Mouse (Mus musculus) CD4-positive, CD25-positive, alpha-beta regulatory T cell, adult 2 months (primary cell): ENCODE data around the gene Sbno2.

ENCODE experiments used
- DNase-seq: peaks from one replicate; pipeline ENCODE4 v3.0.0-alpha.2; 2012; ENCODE audit warnings: low read depth, low spot score

Gene Sbno2

DNA sequence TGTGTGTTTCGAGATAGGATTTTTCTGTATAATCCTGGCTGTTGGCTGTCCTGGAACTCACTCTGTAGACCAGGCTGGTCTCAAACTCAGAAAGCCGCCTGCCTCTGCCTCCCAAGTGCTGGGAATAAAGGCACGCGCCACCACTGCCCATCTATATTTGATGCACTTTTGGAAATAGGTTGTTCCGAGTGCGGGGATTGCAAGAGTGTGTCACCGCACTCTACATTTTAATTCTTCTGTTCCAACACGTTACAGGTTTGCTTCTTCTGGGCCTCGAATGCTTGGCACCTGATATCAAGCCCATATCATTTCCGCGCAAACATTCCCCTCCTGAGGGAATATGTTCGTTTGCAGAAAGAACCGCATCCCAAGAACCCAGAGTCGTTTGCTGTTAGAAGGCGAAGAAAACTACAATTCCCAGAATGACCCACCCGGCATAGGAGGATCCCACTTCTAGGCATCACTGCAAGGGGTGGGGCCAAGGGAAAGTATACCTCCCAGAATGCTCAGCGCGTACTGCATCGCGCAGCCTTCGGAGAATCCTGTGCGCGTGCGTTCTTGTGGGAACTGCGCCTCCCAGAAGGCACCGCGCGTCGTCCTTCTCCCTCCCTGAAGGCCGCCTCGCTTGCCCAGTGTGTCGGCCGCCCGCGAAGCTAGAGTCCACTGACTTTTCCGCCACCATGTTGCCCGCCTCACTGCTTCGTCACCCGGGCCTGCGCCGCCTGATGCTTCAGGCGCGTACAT lies 36.6 kb upstream of the Sbno2 start:
- DNase-seq: peak; percentile 96

DNA sequence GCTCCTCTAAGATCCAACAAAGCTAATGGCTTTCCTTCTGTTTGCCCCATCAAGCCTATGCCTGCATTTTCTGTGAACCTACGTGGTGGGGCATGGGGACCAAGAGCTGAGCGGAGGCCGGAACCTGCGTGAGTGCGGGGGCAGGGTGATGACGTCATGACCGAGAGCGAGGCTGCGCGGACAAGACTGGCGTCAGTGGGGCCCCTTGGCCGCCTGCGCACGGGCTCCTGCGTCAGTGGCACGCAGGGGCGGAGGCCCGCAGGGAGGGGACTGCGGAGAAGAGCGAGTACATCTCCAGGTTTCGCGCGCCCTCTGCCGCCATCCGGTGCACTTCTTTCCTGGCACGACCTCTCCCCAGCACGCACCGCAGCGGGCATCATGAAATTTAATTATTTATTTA lies 35.9 kb upstream of the Sbno2 start:
- DNase-seq: peak; percentile 100

DNA sequence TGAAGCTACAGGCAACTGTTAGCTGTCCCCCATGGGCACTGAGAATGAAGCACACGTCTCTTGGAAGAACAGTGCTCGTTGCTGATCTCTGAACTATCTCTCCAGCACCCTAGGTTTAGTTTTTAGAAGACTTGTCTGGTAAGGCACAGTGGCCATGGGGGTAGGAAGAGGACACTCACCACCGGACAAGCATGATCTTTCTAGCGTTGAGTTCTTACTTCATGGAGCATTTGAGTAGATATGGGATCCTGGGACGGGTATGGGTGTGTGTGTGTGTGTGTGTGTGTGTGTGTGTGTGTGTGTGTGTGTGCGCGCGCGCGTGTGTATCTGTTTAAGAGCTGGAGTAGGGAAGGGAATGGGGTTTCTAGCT lies 35.3 kb upstream of the Sbno2 start, which contains the start of gene Cbarp:
Gene Cbarp (minus strand): TSS at position 170 of the 370 bp plus-strand sequence.
- DNase-seq: peak; percentile 45

DNA sequence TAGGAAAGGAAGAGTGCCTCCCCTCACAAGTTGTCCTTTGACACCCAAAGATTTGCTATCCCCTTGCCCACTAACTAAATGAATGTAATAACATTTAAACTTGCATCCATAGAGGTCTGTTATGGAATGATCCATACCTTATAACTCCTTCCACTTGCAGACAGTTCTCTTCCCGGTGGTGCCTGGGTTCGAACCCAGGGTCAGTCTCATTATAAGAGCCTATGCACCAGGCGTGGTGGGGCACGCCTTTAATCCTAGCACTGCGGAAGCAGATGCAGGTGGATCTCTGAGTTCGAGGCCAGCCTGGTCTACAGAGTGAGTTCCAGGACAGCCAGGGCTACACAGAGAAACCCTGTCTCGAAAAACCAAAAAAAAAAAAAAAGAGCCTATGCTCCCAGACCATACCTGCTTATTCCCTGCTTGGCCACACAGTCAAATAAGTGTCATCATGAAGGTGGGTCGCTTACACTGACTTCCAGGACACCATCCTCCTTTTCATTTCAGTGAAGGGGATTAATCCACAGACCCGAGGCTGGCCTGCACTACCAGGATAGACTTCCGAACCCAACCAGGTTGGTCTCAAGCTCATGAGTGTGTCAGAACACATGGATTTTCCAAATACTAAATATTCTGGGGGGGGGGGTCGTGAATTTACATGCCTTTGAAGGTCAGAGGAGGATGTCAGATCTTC lies 34.7 kb upstream of the Sbno2 start:
- no peak for DNase-seq

DNA sequence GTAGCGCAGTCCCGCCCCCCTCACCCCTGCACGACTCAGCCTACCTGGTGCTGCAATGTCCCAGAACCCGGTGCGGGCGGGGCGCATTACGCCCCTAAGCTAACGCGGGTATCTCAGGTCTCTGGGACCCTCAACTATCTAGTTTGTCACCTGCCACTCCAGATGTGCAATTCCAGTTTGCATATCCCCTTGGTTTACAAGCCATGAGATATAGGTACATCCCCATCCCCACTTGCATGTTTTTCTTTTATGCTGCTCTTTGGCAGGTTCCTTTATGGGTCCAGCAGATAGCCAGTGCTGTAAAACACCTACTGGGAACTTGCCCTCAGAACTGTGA lies 34.0 kb upstream of the Sbno2 start:
- no peak for DNase-seq

DNA sequence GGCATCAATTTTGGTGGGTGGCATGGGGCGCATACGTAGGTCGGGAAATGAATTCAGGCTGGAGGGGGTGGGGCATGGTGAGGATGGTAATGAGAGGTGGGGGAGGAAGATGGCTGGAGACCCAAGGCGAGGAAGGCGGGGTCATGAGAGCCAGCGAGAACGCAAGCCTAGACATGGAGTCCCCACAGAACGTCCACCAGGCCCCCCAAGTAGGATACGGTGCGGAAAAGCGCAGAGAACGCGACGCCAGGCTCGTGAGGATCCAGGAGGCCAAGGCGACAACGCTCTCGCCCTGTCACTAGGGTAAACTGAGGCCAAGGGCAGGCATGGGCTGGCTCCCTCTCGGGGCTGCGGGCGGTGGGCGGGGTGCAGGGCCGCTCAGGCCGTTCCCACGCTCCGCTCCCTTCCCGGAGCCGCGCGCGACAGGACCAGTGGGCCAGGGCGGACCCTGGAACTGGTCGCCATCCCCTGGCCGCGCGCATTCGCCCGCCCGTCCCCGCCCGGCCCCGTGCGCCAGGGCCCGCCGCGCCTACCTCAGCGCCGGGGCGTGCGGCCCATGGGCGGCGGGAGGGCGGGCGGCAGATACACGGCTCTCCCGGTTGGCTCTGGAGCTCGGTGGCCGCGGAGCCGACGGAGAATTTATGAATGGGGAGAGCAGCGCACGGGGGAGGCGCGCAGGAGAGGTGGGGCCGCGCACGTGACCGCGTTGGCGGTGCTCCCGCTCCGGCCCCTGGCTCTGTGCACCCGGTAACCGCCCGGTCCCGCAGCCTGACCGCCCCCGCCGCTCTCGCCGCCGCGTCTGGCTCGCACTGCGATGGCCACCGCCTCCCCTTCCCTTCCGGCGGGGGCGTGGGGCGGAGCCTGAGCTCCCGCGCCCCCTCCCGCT lies 33.4 kb upstream of the Sbno2 start, which contains the start of gene Atp5d:
Gene Atp5d (plus strand): TSS at position 80 of the 886 bp plus-strand sequence.
- peak; percentile 90 for DNase-seq

DNA sequence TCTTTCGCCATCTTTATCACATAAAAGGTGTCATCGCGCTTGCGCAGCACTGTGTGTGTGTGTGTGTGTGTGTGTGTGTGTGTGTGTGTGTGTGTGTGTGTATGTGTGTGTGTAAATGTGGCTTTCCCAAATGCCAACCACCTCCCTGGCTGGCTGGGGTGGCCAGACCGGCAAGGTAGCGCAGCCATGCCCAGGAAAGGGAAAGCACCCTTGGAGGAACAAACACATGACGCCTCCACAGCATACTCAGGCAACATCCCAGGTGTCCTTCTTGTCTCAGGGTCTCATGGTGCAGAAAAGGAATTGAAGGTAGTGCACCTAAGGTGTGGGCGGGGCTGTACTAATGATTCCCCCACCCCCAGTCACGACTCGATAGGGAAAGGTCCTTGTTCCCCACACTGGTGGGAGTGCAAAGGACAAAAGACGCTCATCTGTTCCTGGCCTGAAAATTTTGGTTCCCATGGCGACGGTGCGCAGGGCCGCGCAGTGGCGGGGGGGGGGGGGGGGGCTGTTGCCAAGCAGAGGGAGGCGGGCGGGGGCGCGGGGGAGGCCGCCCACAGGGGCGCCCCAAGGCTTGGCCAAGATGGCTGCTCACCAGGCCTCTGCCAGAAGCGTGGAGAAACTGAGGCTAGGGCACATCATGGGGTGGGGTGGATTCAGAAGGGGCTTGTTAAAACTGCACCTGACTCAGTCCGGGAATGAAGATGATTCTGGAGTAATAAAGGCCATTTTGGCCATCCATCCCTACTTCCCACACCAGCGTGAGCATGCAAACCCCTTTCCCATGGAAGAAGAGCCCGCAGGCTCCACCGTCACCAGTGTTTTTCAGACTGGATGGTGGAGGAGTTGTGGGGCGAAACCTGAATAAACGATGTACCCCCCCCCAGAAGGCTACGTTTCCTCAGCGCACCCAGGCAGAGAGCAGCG lies 32.5 kb upstream of the Sbno2 start:
- peak; percentile 80 for DNase-seq

DNA sequence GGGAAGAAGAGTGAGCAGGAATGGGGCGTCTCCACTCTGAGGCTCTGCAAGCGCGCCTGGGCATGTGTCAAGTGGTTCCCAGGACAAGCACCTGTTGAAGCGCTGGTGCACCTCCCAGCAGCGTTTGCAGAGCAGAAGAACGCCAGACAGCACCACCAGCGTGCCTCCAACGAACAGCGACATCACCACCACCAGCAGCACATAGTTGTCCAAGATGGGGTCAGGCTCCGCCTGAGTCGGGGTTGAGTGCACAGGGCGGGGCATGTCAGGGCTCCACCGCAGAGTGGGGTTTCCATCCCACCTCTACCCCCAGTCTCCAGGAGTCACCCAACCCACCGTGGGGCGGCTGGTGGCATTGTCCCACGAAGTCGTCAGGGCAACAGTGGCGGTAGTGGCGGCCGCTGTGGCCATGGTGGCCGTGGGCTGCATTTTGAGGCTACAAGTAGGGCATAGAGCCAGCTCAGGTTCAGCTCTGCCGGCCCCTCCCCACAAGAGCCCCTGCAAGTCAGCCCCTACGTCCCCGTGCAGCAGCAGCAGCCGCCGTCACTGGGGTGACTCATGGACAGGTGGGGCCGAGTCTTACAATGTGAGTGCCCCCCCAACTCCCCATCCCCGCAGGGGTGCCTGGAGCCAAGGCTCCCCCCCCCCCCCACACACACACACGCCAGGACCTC lies 31.7 kb upstream of the Sbno2 start:
- DNase-seq: peak; percentile 66

DNA sequence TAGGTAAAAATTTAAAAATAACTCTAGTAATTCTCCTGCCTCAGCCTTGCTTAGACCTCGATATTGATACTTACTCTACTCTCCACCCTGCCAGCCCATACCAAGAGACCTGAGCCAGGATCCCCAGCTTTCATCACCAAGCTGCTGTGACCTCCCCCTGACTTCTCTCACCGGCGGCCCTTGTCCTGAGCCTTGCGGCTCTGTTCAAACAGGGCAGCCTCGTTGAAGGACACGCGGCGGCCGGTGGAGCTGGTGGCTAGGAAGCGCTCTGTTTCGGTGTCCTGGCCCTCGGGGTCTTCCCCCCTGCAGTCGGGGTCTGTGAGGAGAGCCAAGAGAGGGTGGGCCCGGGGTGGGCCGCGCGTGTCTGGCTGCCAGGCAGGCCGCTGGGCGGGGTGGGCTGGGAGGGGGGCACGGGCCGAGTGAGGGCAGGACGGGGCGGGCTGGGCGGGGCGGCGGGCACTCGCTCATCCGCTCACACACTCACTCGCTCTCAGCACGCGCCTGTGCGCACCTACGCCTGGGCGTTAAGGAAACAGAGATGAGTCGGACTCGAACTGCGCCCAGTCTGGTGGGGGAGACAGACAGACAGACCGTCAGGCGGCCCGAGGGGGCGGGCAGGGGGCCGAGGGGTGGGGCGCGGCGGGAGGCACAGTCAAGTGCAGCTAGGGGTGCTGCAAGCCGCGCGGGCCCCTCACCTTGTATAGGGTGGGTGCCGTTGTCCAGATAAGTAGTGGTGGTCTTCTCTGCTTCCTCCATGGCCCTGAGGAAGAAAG lies 31.0 kb upstream of the Sbno2 start:
- no peak for DNase-seq

DNA sequence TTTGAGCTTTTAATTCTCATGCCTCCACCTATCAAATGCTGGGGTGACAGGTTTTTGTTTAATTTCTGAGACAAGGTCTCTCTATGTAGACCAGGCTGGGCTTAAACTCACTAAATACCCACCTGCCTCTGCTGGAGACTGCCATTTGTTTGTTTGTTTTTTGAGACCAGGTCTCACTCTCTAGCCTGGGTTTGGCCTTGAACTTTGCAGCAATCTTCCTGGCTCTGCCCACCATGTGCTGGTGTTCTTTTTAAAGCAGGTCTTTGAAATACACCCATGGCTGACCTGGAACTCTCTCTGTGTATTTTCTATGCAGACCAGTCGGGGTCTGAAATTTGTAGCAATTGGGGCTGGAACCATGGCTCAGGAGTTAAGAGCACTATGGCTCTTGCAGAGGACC lies 30.3 kb upstream of the Sbno2 start:
- no peak for DNase-seq

DNA sequence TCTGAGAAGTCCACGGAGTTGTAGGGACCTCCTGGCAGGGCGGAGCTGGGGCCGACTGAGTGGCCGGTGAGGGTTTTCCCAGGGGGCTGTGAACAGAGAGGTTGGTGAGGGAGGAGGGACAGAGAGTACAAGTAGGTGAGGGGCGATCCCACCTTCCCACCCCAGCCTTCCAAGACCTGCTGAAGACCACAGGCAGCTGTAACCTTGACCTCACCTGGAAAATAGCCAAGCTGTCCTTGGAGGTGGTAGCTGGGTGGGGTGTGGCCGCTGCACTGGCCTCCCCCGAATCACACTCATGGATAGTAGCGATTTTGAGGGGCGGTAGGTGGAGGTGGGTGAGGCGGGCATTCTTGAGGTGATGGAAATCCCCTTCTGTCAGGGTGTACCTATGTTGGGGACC lies 29.8 kb upstream of the Sbno2 start:
- DNase-seq: no peak

DNA sequence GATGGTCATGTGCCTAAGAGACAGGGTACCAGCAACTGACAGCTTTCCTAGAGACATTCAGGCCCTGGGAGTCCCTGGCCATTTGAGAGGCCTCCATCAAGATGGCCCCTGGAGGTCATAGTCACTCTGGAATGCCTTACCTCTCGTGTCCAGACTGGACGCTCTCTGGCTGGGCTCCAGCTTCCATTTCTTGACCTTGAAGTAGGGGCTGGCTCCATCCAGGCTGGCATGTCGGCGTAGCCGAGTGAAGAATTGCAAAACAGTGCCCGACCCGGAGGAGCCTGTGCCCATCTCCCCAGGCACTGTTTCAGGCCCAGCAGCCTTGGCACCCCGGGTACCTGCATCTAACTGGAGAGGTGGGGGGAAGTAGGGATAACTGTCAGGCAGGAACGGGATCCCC lies 29.1 kb upstream of the Sbno2 start:
- no peak for DNase-seq

DNA sequence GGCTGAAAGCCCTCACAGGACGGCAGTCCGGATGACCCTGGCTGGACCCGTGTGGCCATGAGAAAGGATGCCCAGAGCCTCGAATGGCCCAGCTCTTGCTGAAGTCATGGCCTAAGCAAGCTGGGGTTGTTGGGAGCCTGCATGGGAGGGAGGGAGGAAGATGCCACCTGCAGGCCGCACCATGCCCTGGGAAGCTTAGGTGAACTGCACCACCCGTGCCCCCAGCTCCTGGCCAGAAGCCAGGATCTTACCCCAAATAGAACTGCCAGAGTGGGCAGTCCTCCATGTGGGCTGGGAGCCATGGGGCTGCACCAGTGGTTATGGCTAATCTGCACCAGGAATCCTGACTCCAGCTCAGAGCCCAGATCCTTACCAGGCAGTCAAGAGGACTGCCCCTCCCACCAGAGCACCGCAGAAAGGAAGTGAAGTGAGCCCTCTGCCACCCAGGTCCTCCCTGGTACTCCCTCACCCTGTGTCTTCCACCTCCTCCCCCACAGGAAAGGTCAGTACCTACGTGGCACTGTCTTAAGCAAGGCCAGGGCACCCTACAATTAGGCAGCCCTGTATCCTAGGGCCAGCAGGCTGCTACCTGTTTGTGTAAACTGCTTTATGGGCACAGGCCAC lies 28.0 kb upstream of the Sbno2 start:
- peak; percentile 48 for DNase-seq

DNA sequence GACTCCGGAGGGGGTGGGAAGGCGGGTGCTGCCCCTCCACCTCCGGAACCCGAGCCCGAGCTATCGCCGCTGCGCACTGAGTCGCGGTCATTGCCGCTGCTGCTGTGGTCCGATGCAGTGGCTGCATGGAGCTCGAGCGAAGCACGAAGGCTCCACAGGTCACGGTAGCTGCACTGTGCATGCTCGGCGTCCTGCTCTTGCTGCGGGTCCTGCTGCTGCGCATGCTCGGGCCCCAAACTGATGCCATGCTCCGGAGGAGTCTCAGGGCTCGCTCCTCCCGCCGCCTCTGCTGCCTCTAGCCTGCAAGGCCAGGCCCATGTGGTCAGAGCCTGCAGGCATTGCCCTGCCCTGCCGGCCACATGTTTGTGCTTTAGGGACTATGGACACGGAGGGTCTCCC lies 26.6 kb upstream of the Sbno2 start:
- no peak for DNase-seq

DNA sequence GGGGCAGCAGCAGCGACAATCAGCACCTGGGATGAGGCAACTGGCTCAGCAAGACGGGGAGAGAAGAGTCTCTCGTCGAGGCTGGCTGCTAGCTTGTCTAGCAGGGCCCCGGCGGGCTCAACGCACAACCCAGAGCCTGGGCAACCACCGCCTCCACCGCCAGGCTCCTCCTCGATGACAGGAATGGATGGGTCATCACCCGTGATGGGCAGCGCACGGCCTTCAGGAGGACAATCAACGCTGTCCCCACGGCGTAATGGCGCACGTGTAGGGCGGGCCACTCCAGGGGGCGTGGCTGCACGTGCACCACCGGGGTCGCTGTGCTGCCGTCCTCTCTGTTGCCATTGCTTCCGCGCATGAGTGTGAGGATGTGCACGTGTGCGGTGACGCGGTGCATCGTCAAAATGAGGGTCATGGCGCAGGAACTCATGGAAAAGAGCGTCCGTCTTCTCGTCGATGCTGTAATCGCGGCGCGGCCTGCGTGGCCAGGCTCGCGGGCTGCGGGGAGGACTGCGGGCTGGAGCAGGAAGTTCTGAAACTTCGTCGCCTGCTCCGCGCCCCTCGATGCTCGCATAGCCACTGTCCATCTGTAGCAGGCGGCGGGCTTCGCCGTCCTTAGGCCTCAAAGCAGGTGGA lies 26.1 kb upstream of the Sbno2 start:
- DNase-seq: no peak

DNA sequence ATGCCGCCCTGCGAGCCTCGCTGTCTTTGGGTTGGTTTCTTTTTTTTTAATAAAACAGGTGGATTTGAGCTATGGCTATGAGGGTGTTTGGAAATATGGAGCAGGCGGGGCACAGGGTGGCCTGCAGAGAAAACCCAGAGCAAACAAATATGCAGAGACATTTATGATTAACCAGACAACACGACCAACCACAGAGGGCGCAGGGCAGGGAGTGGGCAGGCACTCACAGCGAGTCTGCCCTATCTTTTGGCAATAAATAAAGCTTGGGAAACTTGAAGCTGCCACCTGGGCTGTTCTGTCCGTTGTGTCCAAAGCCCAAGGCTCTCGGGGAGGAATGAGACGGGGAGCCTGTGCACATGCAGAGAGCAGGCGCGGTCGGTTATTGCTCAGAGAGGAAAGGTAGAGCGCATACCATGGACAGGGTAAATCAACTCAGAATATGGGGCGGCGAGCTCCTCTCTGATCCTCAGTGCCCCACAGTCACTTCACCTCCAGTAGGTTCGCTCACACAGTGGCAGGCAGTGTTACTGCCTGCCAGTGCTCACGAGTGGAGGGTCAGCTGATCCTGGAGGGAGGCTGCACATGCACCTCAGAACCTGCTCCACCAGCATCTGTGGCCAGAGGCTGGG lies 25.1 kb upstream of the Sbno2 start:
- no peak for DNase-seq

DNA sequence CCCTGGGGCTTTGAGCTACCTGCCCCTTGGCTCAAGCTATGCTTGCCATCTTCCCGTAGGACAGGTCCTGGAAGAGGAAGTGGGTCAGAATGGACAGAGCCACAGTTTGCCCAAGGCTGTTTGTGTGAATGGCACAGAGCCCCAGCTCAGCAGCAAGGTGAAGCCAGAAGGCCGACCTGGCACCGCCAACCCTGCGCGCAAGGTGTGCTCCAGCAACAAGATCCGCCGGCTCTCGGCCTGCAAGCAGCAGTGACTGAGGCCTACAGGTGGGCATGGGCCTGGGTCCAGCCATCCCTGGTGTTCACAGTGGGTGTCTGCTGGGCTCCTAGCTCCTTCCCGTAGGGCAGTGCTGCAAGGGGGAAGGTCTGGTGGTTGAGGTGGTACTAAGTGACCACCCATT lies 24.5 kb upstream of the Sbno2 start:
- DNase-seq: no peak

DNA sequence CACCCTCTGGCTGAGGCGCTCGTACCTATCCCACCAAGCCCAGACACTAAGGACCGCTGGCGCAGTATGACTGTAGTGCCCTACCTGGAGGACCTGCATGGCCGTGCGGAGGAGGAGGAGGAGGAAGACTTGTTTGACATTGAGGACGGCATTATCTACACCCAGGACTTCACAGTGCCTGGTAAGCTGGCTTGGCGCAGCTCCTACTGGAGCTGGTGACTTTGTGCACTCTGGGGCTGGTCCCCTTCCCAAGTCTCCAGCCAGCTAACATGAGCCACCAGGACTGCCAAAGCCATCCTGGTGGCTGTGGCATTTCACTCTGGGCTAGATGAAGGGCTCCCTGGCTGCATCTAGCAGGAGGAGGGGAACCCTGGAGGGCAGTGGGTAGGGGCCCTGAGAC lies 22.5 kb upstream of the Sbno2 start:
- no peak for DNase-seq
